Mouse (Mus musculus) limb, embryonic 10.5 days (tissue): ENCODE measurements around the gene Man1a. TPM values are rescaled to one million over a fixed set of nuclear protein-coding genes. Genes with fewer than 3 reads are reported as not detected.
A peak's percentile ranks its signal among the peaks of the same experiment; 100 is the strongest.

Experiments
- DNase-seq: peaks from one replicate; pipeline ENCODE4 v3.0.0-alpha.2; 2017; ENCODE audit warnings: low spot score
- H3K27ac ChIP-seq: fragments of 300-500 bp; sonication (generic); 2 replicates; pipeline ENCODE4 v1.5.1; 2016; ENCODE audit warnings: mild to moderate bottlenecking
- H3K27me3 ChIP-seq: fragments of 300-500 bp; sonication (generic); 2 replicates; pipeline ENCODE4 v1.6.1; 2016; ENCODE audit warnings: low read depth, mild to moderate bottlenecking; ENCODE audit not compliant: poor library complexity, severe bottlenecking
- H3K36me3 ChIP-seq: fragments of 300-500 bp; sonication (generic); 2 replicates; pipeline ENCODE4 v1.6.1; 2016; ENCODE audit warnings: mild to moderate bottlenecking, moderate library complexity
- H3K4me1 ChIP-seq: fragments of 300-500 bp; sonication (generic); 2 replicates; pipeline ENCODE4 v1.6.1; 2016
- H3K4me3 ChIP-seq: fragments of 300-500 bp; sonication (generic); 2 replicates; pipeline ENCODE4 v1.5.1; 2016; ENCODE audit warnings: mild to moderate bottlenecking, moderate library complexity
- H3K9me3 ChIP-seq: fragments of 300-500 bp; sonication (generic); replicated peaks from 2 replicates; pipeline ENCODE4 v1.6.1; 2016; ENCODE audit warnings: mild to moderate bottlenecking
- WGBS: fragments of 180-500 bp; shearing (Covaris S2); methylation state at CpG from one replicate; pipeline ENCODE4 v1.1.7; 2016; 5-methylcytosine and 5-hydroxymethylcytosine counted together
- polyA plus RNA-seq: library from polyadenylated mRNA; unstranded; fragments of >200 nt; fragmentation: Nextera tagmentation; extraction: Ambion mirVana; gene quantifications from 2 replicates; pipeline ENCODE4 v1.2.1, GENCODE M21; 2016

Gene Man1a
- polyA plus RNA-seq, 1 experiment from 2014 or later, result 3.5 TPM

- Histone ChIP-seq H3K27ac (no peak overlapping the region), H3K9me3 (no peaks in the 10 kb centered on the region), H3K27me3 (no peaks in the 10 kb centered on the region), H3K36me3 (no peaks in the 10 kb centered on the region), H3K4me3 (no peak overlapping the region), H3K4me1 (peaks cover 14% of the 10 kb centered on the region)
- peak; percentile 41 for DNase-seq
- 2% methylated on average over 3 of the region's 3 CpGs for WGBS
Measured at GRCm38 (mm10) chr10:54059092-54059496, 17.3 kb downstream of the Man1a start.

- H3K4me1 ChIP-seq, result peaks cover 11% of the 10 kb centered on the region
- H3K27ac ChIP-seq, result no peak overlapping the region
Measured at GRCm38 (mm10) chr10:54058657-54059056, 17.8 kb downstream of the Man1a start.

GRCm38 (mm10) chr10:54054188-54054587 lies 22.2 kb downstream of the Man1a start:
- Histone ChIP-seq H3K27me3 (no peaks in the 10 kb centered on the region), H3K9me3 (no peaks in the 10 kb centered on the region), H3K36me3 (no peaks in the 10 kb centered on the region), H3K27ac (no peak overlapping the region), H3K4me1 (peaks cover 4% of the 10 kb centered on the region), H3K4me3 (no peak overlapping the region)
- no peak for DNase-seq
- 87% methylated on average over 4 of the region's 4 CpGs for WGBS

More at GRCm38 (mm10) chr10:54058657-54059056, 17.8 kb downstream of the Man1a start:
- no peaks in the 10 kb centered on the region for H3K27me3 ChIP-seq
- H3K36me3 ChIP-seq, result no peaks in the 10 kb centered on the region
- no peaks in the 10 kb centered on the region for H3K9me3 ChIP-seq
- WGBS, result 53% methylated on average over 3 of the region's 3 CpGs
- no peak for DNase-seq
- no peak overlapping the region for H3K4me3 ChIP-seq

- Histone ChIP-seq H3K9me3 (no peaks in the 10 kb centered on the region), H3K27me3 (no peaks in the 10 kb centered on the region), H3K4me3 (no peak overlapping the region), H3K4me1 (peaks cover 4% of the 10 kb centered on the region; the same call in 1 of the 2 replicates), H3K36me3 (no peaks in the 10 kb centered on the region), H3K27ac (no peak overlapping the region)
- DNase-seq, result no peak
- 87% methylated on average over 4 of the region's 4 CpGs for WGBS
Measured at GRCm38 (mm10) chr10:54047885-54048284, 28.5 kb downstream of the Man1a start.

GRCm38 (mm10) chr10:54043358-54043757 lies 33.1 kb downstream of the Man1a start:
- DNase-seq, result no peak
- Histone ChIP-seq H3K4me1 (peaks cover 4% of the 10 kb centered on the region; the same call in 1 of the 2 replicates), H3K4me3 (no peak overlapping the region), H3K36me3 (no peaks in the 10 kb centered on the region), H3K27ac (no peak overlapping the region), H3K9me3 (no peaks in the 10 kb centered on the region), H3K27me3 (no peaks in the 10 kb centered on the region)
- 90% methylated on average over 3 of the region's 3 CpGs for WGBS

- Histone ChIP-seq H3K36me3 (no peaks in the 10 kb centered on the region), H3K9me3 (no peaks in the 10 kb centered on the region), H3K4me1 (no peaks in the 10 kb centered on the region), H3K4me3 (no peak overlapping the region), H3K27me3 (no peaks in the 10 kb centered on the region), H3K27ac (no peak overlapping the region)
- WGBS, result 95% methylated on average over 7 of the region's 7 CpGs
- no peak for DNase-seq
Measured at GRCm38 (mm10) chr10:54042212-54042840, 34.1 kb downstream of the Man1a start.

- no peak for DNase-seq
- no peak overlapping the region for H3K4me3 ChIP-seq
- WGBS, result 79% methylated on average over 11 of the region's 11 CpGs
- H3K4me1 ChIP-seq, result no peaks in the 10 kb centered on the region
- H3K27ac ChIP-seq, result no peak overlapping the region
- no peaks in the 10 kb centered on the region for H3K9me3 ChIP-seq
- H3K27me3 ChIP-seq, result no peaks in the 10 kb centered on the region
- H3K36me3 ChIP-seq, result no peaks in the 10 kb centered on the region
Measured at GRCm38 (mm10) chr10:54040261-54041165, 35.9 kb downstream of the Man1a start.

GRCm38 (mm10) chr10:54039754-54040153 lies 36.7 kb downstream of the Man1a start:
- Histone ChIP-seq H3K27me3 (no peaks in the 10 kb centered on the region), H3K27ac (no peak overlapping the region), H3K9me3 (no peaks in the 10 kb centered on the region), H3K4me1 (no peaks in the 10 kb centered on the region), H3K36me3 (no peaks in the 10 kb centered on the region), H3K4me3 (no peak overlapping the region)
- DNase-seq, result no peak
- 89% methylated on average over 4 of the region's 4 CpGs for WGBS

- Histone ChIP-seq H3K27me3 (no peaks in the 10 kb centered on the region), H3K36me3 (no peaks in the 10 kb centered on the region), H3K27ac (no peak overlapping the region), H3K4me3 (no peak overlapping the region), H3K9me3 (no peaks in the 10 kb centered on the region), H3K4me1 (no peaks in the 10 kb centered on the region)
- WGBS, result 63% methylated on average over 10 of the region's 10 CpGs
- no peak for DNase-seq
Measured at GRCm38 (mm10) chr10:54038734-54039133, 37.7 kb downstream of the Man1a start.

GRCm38 (mm10) chr10:54038180-54038579 lies 38.2 kb downstream of the Man1a start:
- no peaks in the 10 kb centered on the region for H3K27me3 ChIP-seq
- H3K27ac ChIP-seq, result no peak overlapping the region
- no peak overlapping the region for H3K4me3 ChIP-seq
- no peaks in the 10 kb centered on the region for H3K9me3 ChIP-seq
- 83% methylated on average over 5 of the region's 5 CpGs for WGBS
- no peak for DNase-seq
- H3K36me3 ChIP-seq, result no peaks in the 10 kb centered on the region
- H3K4me1 ChIP-seq, result no peaks in the 10 kb centered on the region

- DNase-seq, result no peak
- WGBS, result 89% methylated on average over 10 of the region's 10 CpGs
- H3K27me3 ChIP-seq, result no peaks in the 10 kb centered on the region
- H3K27ac ChIP-seq, result no peak overlapping the region
- H3K9me3 ChIP-seq, result no peaks in the 10 kb centered on the region
- no peak overlapping the region for H3K4me3 ChIP-seq
- H3K36me3 ChIP-seq, result no peaks in the 10 kb centered on the region
- H3K4me1 ChIP-seq, result no peaks in the 10 kb centered on the region
Measured at GRCm38 (mm10) chr10:54037348-54038010, 38.9 kb downstream of the Man1a start.

GRCm38 (mm10) chr10:54035586-54035985 lies 40.8 kb downstream of the Man1a start:
- Histone ChIP-seq H3K27me3 (no peaks in the 10 kb centered on the region), H3K4me3 (no peak overlapping the region), H3K4me1 (no peaks in the 10 kb centered on the region), H3K36me3 (no peaks in the 10 kb centered on the region), H3K9me3 (no peaks in the 10 kb centered on the region), H3K27ac (no peak overlapping the region)
- 95% methylated on average over 1 of the region's 1 CpGs for WGBS
- DNase-seq, result no peak

GRCm38 (mm10) chr10:54034779-54035178 lies 41.6 kb downstream of the Man1a start:
- no peak overlapping the region for H3K27ac ChIP-seq
- no peaks in the 10 kb centered on the region for H3K36me3 ChIP-seq
- no peaks in the 10 kb centered on the region for H3K4me1 ChIP-seq
- no peaks in the 10 kb centered on the region for H3K9me3 ChIP-seq
- WGBS, result 92% methylated on average over 2 of the region's 2 CpGs
- H3K4me3 ChIP-seq, result no peak overlapping the region
- DNase-seq, result no peak
- no peaks in the 10 kb centered on the region for H3K27me3 ChIP-seq
